Comparison of ENCODE assay signal across 24 mouse cellular contexts in the genomic region with DNA sequence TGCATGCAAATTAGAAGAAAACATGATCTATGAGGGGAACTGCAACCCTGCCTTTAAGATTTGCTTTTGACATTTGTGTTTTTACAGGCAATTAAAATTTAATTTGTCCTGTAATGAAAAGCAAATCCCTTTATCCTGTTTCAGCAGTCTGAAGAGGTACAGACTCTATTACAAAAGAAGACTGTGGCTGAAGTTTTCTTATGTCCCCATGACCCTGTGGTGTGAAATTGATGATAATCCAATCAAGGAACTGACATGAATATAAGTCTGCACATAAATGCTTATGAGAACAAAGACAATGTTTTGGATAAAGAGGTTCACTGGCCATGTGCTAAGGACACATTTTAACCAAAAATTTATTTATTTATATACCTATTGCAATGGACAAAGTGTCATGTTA.
DNase-seq lines count a peak whose midpoint lies in the region; ATAC-seq and TF ChIP-seq lines count a peak whose summit lies in the region.
"Had no signal": no experiment of that assay in that cellular context is flagged by ENCODE, and none has a peak within 500 bp of the region (broad histone marks: within the 10 kb centered on the region; RNA-seq: fewer than 3 reads in every experiment).

No protein-coding gene starts in this region.

- no peak overlapping the region for H3K4me2 ChIP-seq in hindbrain, embryonic 11.5 days (replicated peaks; ENCODE audit: low read depth, low read length)
- no peak overlapping the region for H3K4me2 ChIP-seq in hindbrain, embryonic 16.5 days (ENCODE audit: low read length)
- no peak overlapping the region for H3K4me2 ChIP-seq in midbrain, embryonic 12.5 days (replicated peaks)
- H3K4me2 ChIP-seq in midbrain, embryonic 16.5 days (ENCODE audit: low read length) = no peak overlapping the region
- H3K4me2 ChIP-seq in midbrain, embryonic 14.5 days (ENCODE audit: low read length) = no peak overlapping the region
- no peak overlapping the region for H3K4me2 ChIP-seq in midbrain, embryonic 15.5 days
- H3K4me2 ChIP-seq: embryonic facial prominence, embryonic 12.5 days; forebrain, embryonic 13.5 days; forebrain, embryonic 15.5 days had no signal

- H3K9ac ChIP-seq in hindbrain, embryonic 11.5 days (ENCODE audit: low read depth, low read length) = no peak overlapping the region
- H3K9ac ChIP-seq in hindbrain, embryonic 16.5 days (ENCODE audit: low read depth, low read length) = no peak overlapping the region
- no peak overlapping the region for H3K9ac ChIP-seq in midbrain, embryonic 12.5 days (replicated peaks)
- no peak overlapping the region for H3K9ac ChIP-seq in midbrain, embryonic 16.5 days (ENCODE audit: low read depth, low read length)
- H3K9ac ChIP-seq in midbrain, embryonic 14.5 days (replicated peaks; ENCODE audit: low read length) = no peak overlapping the region
- H3K9ac ChIP-seq in midbrain, embryonic 15.5 days = no peak overlapping the region
- H3K9ac ChIP-seq: embryonic facial prominence, embryonic 12.5 days; forebrain, embryonic 13.5 days; forebrain, embryonic 15.5 days had no signal

- TF ChIP-seq CTCF in brain, embryonic 14.5 days (IDR thresholded peaks at IDR 0.05; ENCODE audit: borderline replicate concordance, extremely low read depth, insufficient read depth, insufficient read length) = no peak

- ATAC-seq in hindbrain, embryonic 11.5 days (ENCODE audit: low FRiP score) = peak; percentile 30; the same call in 1 of the 2 replicates
- ATAC-seq in hindbrain, embryonic 16.5 days = no peak
- peak; percentile 74 for ATAC-seq in midbrain, embryonic 12.5 days (ENCODE audit: low FRiP score, low read depth)
- no peak for ATAC-seq in midbrain, embryonic 16.5 days
- ATAC-seq in midbrain, embryonic 14.5 days (ENCODE audit: low FRiP score, low TSS enrichment) = no peak
- no peak for ATAC-seq in midbrain, embryonic 15.5 days (replicated peaks)
- ATAC-seq: activated CD4-positive, CD25-positive, alpha-beta regulatory T cell, adult 4 months; CD4-positive, CD25-positive, alpha-beta regulatory T cell, adult 4 months; forebrain, embryonic 13.5 days; forebrain, embryonic 15.5 days; Patski had no signal

- no peak overlapping the region for H3K4me3 ChIP-seq in hindbrain, embryonic 11.5 days (ENCODE audit: low read depth, low read length)
- no peak overlapping the region for H3K4me3 ChIP-seq in hindbrain, embryonic 16.5 days (ENCODE audit: low read length)
- no peak overlapping the region for H3K4me3 ChIP-seq in midbrain, embryonic 12.5 days
- no peak overlapping the region for H3K4me3 ChIP-seq in midbrain, embryonic 16.5 days (ENCODE audit: low read depth, low read length)
- H3K4me3 ChIP-seq in midbrain, embryonic 14.5 days (replicated peaks; ENCODE audit: low read depth, low read length) = no peak overlapping the region
- H3K4me3 ChIP-seq in midbrain, embryonic 15.5 days = no peak overlapping the region
- H3K4me3 ChIP-seq: embryonic facial prominence, embryonic 10.5 days; embryonic facial prominence, embryonic 12.5 days; forebrain, embryonic 13.5 days; forebrain, embryonic 15.5 days had no signal

- no peak for TF ChIP-seq POLR2A in brain, embryonic 14.5 days (IDR thresholded peaks at IDR 0.05; ENCODE audit: borderline replicate concordance, extremely low read depth, insufficient read depth, insufficient read length, poor library complexity, severe bottlenecking)

- no peaks in the 10 kb centered on the region for H3K9me3 ChIP-seq in hindbrain, embryonic 11.5 days (ENCODE audit: control insufficient read depth, low read length)
- H3K9me3 ChIP-seq in hindbrain, embryonic 16.5 days (ENCODE audit: control insufficient read depth, low read length) = no peaks in the 10 kb centered on the region
- no peaks in the 10 kb centered on the region for H3K9me3 ChIP-seq in midbrain, embryonic 12.5 days
- H3K9me3 ChIP-seq in midbrain, embryonic 16.5 days (replicated peaks; ENCODE audit: control insufficient read depth, low read length, poor library complexity, severe bottlenecking) = no peaks in the 10 kb centered on the region
- H3K9me3 ChIP-seq in midbrain, embryonic 14.5 days (ENCODE audit: control insufficient read depth, low read length) = no peaks in the 10 kb centered on the region
- H3K9me3 ChIP-seq in midbrain, embryonic 15.5 days = no peaks in the 10 kb centered on the region
- H3K9me3 ChIP-seq: embryonic facial prominence, embryonic 10.5 days; embryonic facial prominence, embryonic 12.5 days; forebrain, embryonic 13.5 days; forebrain, embryonic 15.5 days; G1E had no signal

- H3K4me1 ChIP-seq in hindbrain, embryonic 11.5 days (replicated peaks; ENCODE audit: control insufficient read depth, insufficient read depth, low read length) = no peaks in the 10 kb centered on the region
- H3K4me1 ChIP-seq in hindbrain, embryonic 16.5 days (ENCODE audit: control insufficient read depth, insufficient read depth, low read depth, low read length) = no peaks in the 10 kb centered on the region
- no peaks in the 10 kb centered on the region for H3K4me1 ChIP-seq in midbrain, embryonic 12.5 days
- no peaks in the 10 kb centered on the region for H3K4me1 ChIP-seq in midbrain, embryonic 16.5 days (ENCODE audit: control insufficient read depth, insufficient read depth, low read length)
- 0 out of 2 replicates have a peak, but pooled peaks cover 3% of the 10 kb centered on the region for H3K4me1 ChIP-seq in midbrain, embryonic 14.5 days (ENCODE audit: control insufficient read depth, insufficient read depth, low read length)
- H3K4me1 ChIP-seq in midbrain, embryonic 15.5 days = no peaks in the 10 kb centered on the region
- H3K4me1 ChIP-seq: embryonic facial prominence, embryonic 10.5 days; embryonic facial prominence, embryonic 12.5 days; forebrain, embryonic 13.5 days had no signal

- H3K27ac ChIP-seq in hindbrain, embryonic 11.5 days (ENCODE audit: low read depth, low read length) = no peak overlapping the region
- H3K27ac ChIP-seq in hindbrain, embryonic 16.5 days (ENCODE audit: low read depth, low read length) = no peak overlapping the region
- H3K27ac ChIP-seq in midbrain, embryonic 12.5 days (replicated peaks) = no peak overlapping the region
- no peak overlapping the region for H3K27ac ChIP-seq in midbrain, embryonic 16.5 days (ENCODE audit: low read length)
- no peak overlapping the region for H3K27ac ChIP-seq in midbrain, embryonic 14.5 days (replicated peaks; ENCODE audit: low read depth, low read length)
- no peak overlapping the region for H3K27ac ChIP-seq in midbrain, embryonic 15.5 days
- H3K27ac ChIP-seq: embryonic facial prominence, embryonic 10.5 days; embryonic facial prominence, embryonic 12.5 days; forebrain, embryonic 13.5 days; forebrain, embryonic 15.5 days had no signal

- no peak for DNase-seq in hindbrain, embryonic 11.5 days (ENCODE audit: low spot score)
- DNase-seq in midbrain, embryonic 14.5 days = peak; percentile 30
- DNase-seq in brain, embryonic 14.5 days (ENCODE audit: low read depth) = peak; percentile 27
- DNase-seq: adrenal gland, adult 8-10 months; adrenal gland, postnatal 25 days; B cell, adult 2 months; cerebellum, adult 11-12 months; cerebellum, adult 2 months; cerebellum, adult 9-10 months; cerebellum, postnatal 10 days; cerebellum, postnatal 25 days had no signal

- H3K27me3 ChIP-seq in hindbrain, embryonic 11.5 days (ENCODE audit: control insufficient read depth, insufficient read depth, low read length) = no peaks in the 10 kb centered on the region
- H3K27me3 ChIP-seq in hindbrain, embryonic 16.5 days (replicated peaks; ENCODE audit: control insufficient read depth, insufficient read depth, low read length) = no peaks in the 10 kb centered on the region
- H3K27me3 ChIP-seq in midbrain, embryonic 12.5 days = no peaks in the 10 kb centered on the region
- H3K27me3 ChIP-seq in midbrain, embryonic 16.5 days (ENCODE audit: control insufficient read depth, insufficient read depth, low read depth, low read length) = no peaks in the 10 kb centered on the region
- H3K27me3 ChIP-seq in midbrain, embryonic 14.5 days (ENCODE audit: control insufficient read depth, insufficient read depth, low read length) = no peaks in the 10 kb centered on the region
- H3K27me3 ChIP-seq in midbrain, embryonic 15.5 days (replicated peaks) = no peaks in the 10 kb centered on the region
- H3K27me3 ChIP-seq: CH12.LX; embryonic facial prominence, embryonic 12.5 days; forebrain, embryonic 13.5 days; forebrain, embryonic 15.5 days; Patski had no signal

- no peaks in the 10 kb centered on the region for H3K36me3 ChIP-seq in hindbrain, embryonic 11.5 days (ENCODE audit: control insufficient read depth, insufficient read depth, low read length)
- no peaks in the 10 kb centered on the region for H3K36me3 ChIP-seq in hindbrain, embryonic 16.5 days (ENCODE audit: control insufficient read depth, insufficient read depth, low read length)
- no peaks in the 10 kb centered on the region for H3K36me3 ChIP-seq in midbrain, embryonic 12.5 days
- H3K36me3 ChIP-seq in midbrain, embryonic 16.5 days (ENCODE audit: control insufficient read depth, insufficient read depth, low read length) = no peaks in the 10 kb centered on the region
- no peaks in the 10 kb centered on the region for H3K36me3 ChIP-seq in midbrain, embryonic 14.5 days (ENCODE audit: control insufficient read depth, insufficient read depth, low read length)
- H3K36me3 ChIP-seq in midbrain, embryonic 15.5 days (replicated peaks) = no peaks in the 10 kb centered on the region
- H3K36me3 ChIP-seq: embryonic facial prominence, embryonic 10.5 days; embryonic facial prominence, embryonic 12.5 days; forebrain, embryonic 15.5 days; G1E had no signal

Comparison
In these comparisons a context has a peak if more than half of its experiments do, and no peak if none do; other contexts are left out.
1. ATAC-seq: peak in hindbrain, embryonic 11.5 days (single experiment) and midbrain, embryonic 12.5 days (single experiment); none in hindbrain, embryonic 16.5 days (single experiment), midbrain, embryonic 16.5 days (single experiment), midbrain, embryonic 14.5 days (single experiment) and midbrain, embryonic 15.5 days (single experiment).